Mouse (Mus musculus): ENCODE results near the gene Nol7. TPM values are rescaled to one million over a fixed set of nuclear protein-coding genes. Genes with fewer than 3 reads are reported as not detected.
A peak's percentile ranks its signal among the peaks of the same experiment; 100 is the strongest.

The Nol7 gene
- polyA plus RNA-seq, 1 experiment from 2014 or later, result 175 TPM

- Histone ChIP-seq H3K4me3 (ENCODE audit: low read depth, low read length) (peak overlapping the region; percentile 85), H3K9me3 (replicated peaks; ENCODE audit: control insufficient read depth, low read length) (no peaks in the 10 kb centered on the region), H3K27me3 (replicated peaks; ENCODE audit: control insufficient read depth, insufficient read depth, low read length) (no peaks in the 10 kb centered on the region), H3K4me1 (ENCODE audit: control insufficient read depth, insufficient read depth, low read length) (no peaks in the 10 kb centered on the region), H3K9ac (ENCODE audit: low read length) (no peak overlapping the region), H3K4me2 (ENCODE audit: low read length) (peak overlapping the region; percentile 79; the same call in 1 of the 2 replicates), H3K36me3 (ENCODE audit: control insufficient read depth, insufficient read depth, low read length) (peaks cover 30% of the 10 kb centered on the region), H3K27ac (ENCODE audit: low read depth, low read length) (no peak overlapping the region)
- WGBS, result 60% methylated on average over 12 of the region's 17 CpGs
- DNase-seq (ENCODE audit: low spot score) (no peak), ATAC-seq (no peak; the same call in 1 of the 2 replicates)
These were observed 392 bp upstream of the Nol7 start for GRCm38 (mm10) chr13:43397700-43398296.

- no peak for DNase-seq (ENCODE audit: low spot score)
- H3K4me3 ChIP-seq (ENCODE audit: low read depth, low read length), result no peak overlapping the region
These were observed 1.4 kb downstream of the Nol7 start for GRCm38 (mm10) chr13:43399576-43399975.

GRCm38 (mm10) chr13:43412311-43412710 is 14.1 kb downstream of the Nol7 start:
- Histone ChIP-seq H3K36me3 (ENCODE audit: control insufficient read depth, insufficient read depth, low read length) (peaks cover 60% of the 10 kb centered on the region), H3K9ac (ENCODE audit: low read length) (no peak overlapping the region)

More at GRCm38 (mm10) chr13:43399576-43399975, 1.4 kb downstream of the Nol7 start:
- peaks cover 40% of the 10 kb centered on the region for H3K36me3 ChIP-seq (ENCODE audit: control insufficient read depth, insufficient read depth, low read length)
- no peaks in the 10 kb centered on the region for H3K4me1 ChIP-seq (ENCODE audit: control insufficient read depth, insufficient read depth, low read length)
- ATAC-seq, result no peak
- H3K4me2 ChIP-seq (ENCODE audit: low read length), result peak overlapping the region; percentile 79
- H3K27me3 ChIP-seq (replicated peaks; ENCODE audit: control insufficient read depth, insufficient read depth, low read length), result no peaks in the 10 kb centered on the region
- no peak overlapping the region for H3K27ac ChIP-seq (ENCODE audit: low read depth, low read length)
- H3K9me3 ChIP-seq (replicated peaks; ENCODE audit: control insufficient read depth, low read length), result no peaks in the 10 kb centered on the region
- 82% methylated on average over 5 of the region's 5 CpGs for WGBS
- H3K9ac ChIP-seq (ENCODE audit: low read length), result no peak overlapping the region

GRCm38 (mm10) chr13:43413611-43414010 is 15.4 kb downstream of the Nol7 start:
- no peak overlapping the region for H3K9ac ChIP-seq (ENCODE audit: low read length)
- H3K9me3 ChIP-seq (replicated peaks; ENCODE audit: control insufficient read depth, low read length), result no peaks in the 10 kb centered on the region
- no peaks in the 10 kb centered on the region for H3K4me1 ChIP-seq (ENCODE audit: control insufficient read depth, insufficient read depth, low read length)
- no peaks in the 10 kb centered on the region for H3K27me3 ChIP-seq (replicated peaks; ENCODE audit: control insufficient read depth, insufficient read depth, low read length)
- ATAC-seq, result no peak
- no peak overlapping the region for H3K4me2 ChIP-seq (ENCODE audit: low read length)
- H3K36me3 ChIP-seq (ENCODE audit: control insufficient read depth, insufficient read depth, low read length), result peaks cover 59% of the 10 kb centered on the region
- H3K27ac ChIP-seq (ENCODE audit: low read depth, low read length), result no peak overlapping the region
- WGBS, result 97% methylated on average over 2 of the region's 2 CpGs
- no peak overlapping the region for H3K4me3 ChIP-seq (ENCODE audit: low read depth, low read length)
- DNase-seq (ENCODE audit: low spot score), result no peak

More at GRCm38 (mm10) chr13:43412311-43412710, 14.1 kb downstream of the Nol7 start:
- no peaks in the 10 kb centered on the region for H3K4me1 ChIP-seq (ENCODE audit: control insufficient read depth, insufficient read depth, low read length)
- 88% methylated on average over 7 of the region's 7 CpGs for WGBS
- DNase-seq (ENCODE audit: low spot score) (no peak), ATAC-seq (no peak)
- no peak overlapping the region for H3K4me2 ChIP-seq (ENCODE audit: low read length)
- H3K9me3 ChIP-seq (replicated peaks; ENCODE audit: control insufficient read depth, low read length), result no peaks in the 10 kb centered on the region
- no peaks in the 10 kb centered on the region for H3K27me3 ChIP-seq (replicated peaks; ENCODE audit: control insufficient read depth, insufficient read depth, low read length)
- H3K27ac ChIP-seq (ENCODE audit: low read depth, low read length), result no peak overlapping the region
- no peak overlapping the region for H3K4me3 ChIP-seq (ENCODE audit: low read depth, low read length)

GRCm38 (mm10) chr13:43415249-43415648 is 17.1 kb downstream of the Nol7 start:
- DNase-seq (ENCODE audit: low spot score) (no peak), ATAC-seq (no peak)
- H3K9me3 ChIP-seq (replicated peaks; ENCODE audit: control insufficient read depth, low read length), result no peaks in the 10 kb centered on the region
- H3K9ac ChIP-seq (ENCODE audit: low read length), result no peak overlapping the region
- no peaks in the 10 kb centered on the region for H3K27me3 ChIP-seq (replicated peaks; ENCODE audit: control insufficient read depth, insufficient read depth, low read length)
- no peaks in the 10 kb centered on the region for H3K4me1 ChIP-seq (ENCODE audit: control insufficient read depth, insufficient read depth, low read length)
- WGBS, result 91% methylated on average over 1 of the region's 1 CpGs
- no peak overlapping the region for H3K27ac ChIP-seq (ENCODE audit: low read depth, low read length)
- no peak overlapping the region for H3K4me3 ChIP-seq (ENCODE audit: low read depth, low read length)
- H3K36me3 ChIP-seq (ENCODE audit: control insufficient read depth, insufficient read depth, low read length), result peaks cover 74% of the 10 kb centered on the region
- H3K4me2 ChIP-seq (ENCODE audit: low read length), result no peak overlapping the region

GRCm38 (mm10) chr13:43428436-43428835 is 30.2 kb downstream of the Nol7 start:
- no peak for DNase-seq (ENCODE audit: low spot score)
- no peaks in the 10 kb centered on the region for H3K4me1 ChIP-seq (ENCODE audit: control insufficient read depth, insufficient read depth, low read length)
- H3K36me3 ChIP-seq (ENCODE audit: control insufficient read depth, insufficient read depth, low read length), result peaks cover 14% of the 10 kb centered on the region; the same call in 1 of the 2 replicates
- H3K27me3 ChIP-seq (replicated peaks; ENCODE audit: control insufficient read depth, insufficient read depth, low read length), result no peaks in the 10 kb centered on the region
- 83% methylated on average over 4 of the region's 4 CpGs for WGBS
- H3K4me3 ChIP-seq (ENCODE audit: low read depth, low read length), result no peak overlapping the region
- no peak for ATAC-seq
- H3K9me3 ChIP-seq (replicated peaks; ENCODE audit: control insufficient read depth, low read length), result no peaks in the 10 kb centered on the region
- H3K9ac ChIP-seq (ENCODE audit: low read length), result no peak overlapping the region
- no peak overlapping the region for H3K4me2 ChIP-seq (ENCODE audit: low read length)
- no peak overlapping the region for H3K27ac ChIP-seq (ENCODE audit: low read depth, low read length)

GRCm38 (mm10) chr13:43433395-43433794 is 35.2 kb downstream of the Nol7 start:
- H3K27me3 ChIP-seq (replicated peaks; ENCODE audit: control insufficient read depth, insufficient read depth, low read length), result no peaks in the 10 kb centered on the region
- no peaks in the 10 kb centered on the region for H3K9me3 ChIP-seq (replicated peaks; ENCODE audit: control insufficient read depth, low read length)
- no peak overlapping the region for H3K9ac ChIP-seq (ENCODE audit: low read length)
- ATAC-seq (no peak), DNase-seq (ENCODE audit: low spot score) (no peak)
- WGBS, result 89% methylated on average over 2 of the region's 2 CpGs
- no peak overlapping the region for H3K4me3 ChIP-seq (ENCODE audit: low read depth, low read length)
- H3K4me2 ChIP-seq (ENCODE audit: low read length), result no peak overlapping the region
- no peak overlapping the region for H3K27ac ChIP-seq (ENCODE audit: low read depth, low read length)
- no peaks in the 10 kb centered on the region for H3K4me1 ChIP-seq (ENCODE audit: control insufficient read depth, insufficient read depth, low read length)
- peaks cover 5% of the 10 kb centered on the region; the same call in 1 of the 2 replicates for H3K36me3 ChIP-seq (ENCODE audit: control insufficient read depth, insufficient read depth, low read length)

- H3K4me3 ChIP-seq (ENCODE audit: low read depth, low read length), result no peak overlapping the region
- WGBS, result 87% methylated on average over 1 of the region's 1 CpGs
- no peak overlapping the region for H3K4me2 ChIP-seq (ENCODE audit: low read length)
- H3K4me1 ChIP-seq (ENCODE audit: control insufficient read depth, insufficient read depth, low read length), result no peaks in the 10 kb centered on the region
- H3K9ac ChIP-seq (ENCODE audit: low read length), result no peak overlapping the region
- no peak for DNase-seq (ENCODE audit: low spot score)
- no peak for ATAC-seq
- H3K36me3 ChIP-seq (ENCODE audit: control insufficient read depth, insufficient read depth, low read length), result no peaks in the 10 kb centered on the region
- no peak overlapping the region for H3K27ac ChIP-seq (ENCODE audit: low read depth, low read length)
- H3K9me3 ChIP-seq (replicated peaks; ENCODE audit: control insufficient read depth, low read length), result no peaks in the 10 kb centered on the region
- H3K27me3 ChIP-seq (replicated peaks; ENCODE audit: control insufficient read depth, insufficient read depth, low read length), result no peaks in the 10 kb centered on the region
These were observed 42.2 kb downstream of the Nol7 start for GRCm38 (mm10) chr13:43440376-43440775.

GRCm38 (mm10) chr13:43442551-43442950 is 44.4 kb downstream of the Nol7 start:
- Histone ChIP-seq H3K4me1 (ENCODE audit: control insufficient read depth, insufficient read depth, low read length) (no peaks in the 10 kb centered on the region), H3K9ac (ENCODE audit: low read length) (no peak overlapping the region), H3K27me3 (replicated peaks; ENCODE audit: control insufficient read depth, insufficient read depth, low read length) (no peaks in the 10 kb centered on the region), H3K36me3 (ENCODE audit: control insufficient read depth, insufficient read depth, low read length) (no peaks in the 10 kb centered on the region), H3K4me3 (ENCODE audit: low read depth, low read length) (no peak overlapping the region), H3K4me2 (ENCODE audit: low read length) (no peak overlapping the region), H3K9me3 (replicated peaks; ENCODE audit: control insufficient read depth, low read length) (no peaks in the 10 kb centered on the region), H3K27ac (ENCODE audit: low read depth, low read length) (no peak overlapping the region)
- ATAC-seq (no peak), DNase-seq (ENCODE audit: low spot score) (no peak)
- WGBS, result 92% methylated on average over 1 of the region's 1 CpGs

All from forebrain, embryonic 14.5 days (tissue).